Mouse (Mus musculus) CH12.LX (cell line): ENCODE results near the gene Hmcn1.

ENCODE experiments used
- CTCF ChIP-seq, 2 experiments: IDR thresholded peaks in 1 of 2; conservative IDR thresholded peaks in 1 of 2; 2 replicates each; pipeline ENCODE4 v1.5.1; 2011 to 2012; ENCODE audit warnings: low read depth in 2 of 2, low read length in 2 of 2, improper control_type of control experiment in 1 of 2, inconsistent platforms in 1 of 2, mild to moderate bottlenecking in 1 of 2, moderate library complexity in 1 of 2
- E2F4 ChIP-seq: IDR thresholded peaks from 2 replicates; pipeline ENCODE4 v1.6.1; 2011; ENCODE audit warnings: low read depth, low read length, improper control_type of control experiment; ENCODE audit not compliant: insufficient replicate concordance
- EP300 ChIP-seq: IDR thresholded peaks from 2 replicates; pipeline ENCODE4 v1.6.1; 2011; ENCODE audit warnings: low read length, improper control_type of control experiment
- GABPA ChIP-seq: IDR thresholded peaks from 2 replicates; pipeline ENCODE4 v1.6.1; 2012; ENCODE audit warnings: low read depth, low read length, improper control_type of control experiment, inconsistent platforms; ENCODE audit not compliant: insufficient replicate concordance
- MAZ ChIP-seq: IDR thresholded peaks from 2 replicates; pipeline ENCODE4 v1.6.1; 2012; ENCODE audit warnings: low read depth, mild to moderate bottlenecking, inconsistent platforms, low read length, improper control_type of control experiment, moderate library complexity
- NELFE ChIP-seq: IDR thresholded peaks from 2 replicates; pipeline ENCODE4 v1.6.1; 2011; ENCODE audit warnings: low read depth, low read length, improper control_type of control experiment
- SMC3 ChIP-seq: IDR thresholded peaks from 2 replicates; pipeline ENCODE4 v1.6.1; 2011; ENCODE audit warnings: low read depth, low read length, improper control_type of control experiment

GRCm38 (mm10) chr1:150913586-150914136, 79.6 kb downstream of the Hmcn1 start:
- TF ChIP-seq CTCF (conservative IDR thresholded peaks at IDR 0.05 in 1 of 2, IDR thresholded peaks at IDR 0.05 in 1 of 2; ENCODE audit: low read depth in 2 of 2, low read length in 2 of 2): no peak
- no peak for TF ChIP-seq GABPA
- no peak for TF ChIP-seq NELFE
- TF ChIP-seq SMC3: no peak
- TF ChIP-seq E2F4: no peak
- TF ChIP-seq MAZ: no peak
- no peak for TF ChIP-seq EP300
